Mouse (Mus musculus) A20 (cell line): Measurements from ENCODE around the gene Col11a2.
A peak's percentile ranks its signal among the peaks of the same experiment; 100 is the strongest.

Experiments
- DNase-seq: peaks from one replicate; pipeline ENCODE4 v3.0.0-alpha.2; 2011; ENCODE audit warnings: low read depth, low spot score

Col11a2 gene

DNA sequence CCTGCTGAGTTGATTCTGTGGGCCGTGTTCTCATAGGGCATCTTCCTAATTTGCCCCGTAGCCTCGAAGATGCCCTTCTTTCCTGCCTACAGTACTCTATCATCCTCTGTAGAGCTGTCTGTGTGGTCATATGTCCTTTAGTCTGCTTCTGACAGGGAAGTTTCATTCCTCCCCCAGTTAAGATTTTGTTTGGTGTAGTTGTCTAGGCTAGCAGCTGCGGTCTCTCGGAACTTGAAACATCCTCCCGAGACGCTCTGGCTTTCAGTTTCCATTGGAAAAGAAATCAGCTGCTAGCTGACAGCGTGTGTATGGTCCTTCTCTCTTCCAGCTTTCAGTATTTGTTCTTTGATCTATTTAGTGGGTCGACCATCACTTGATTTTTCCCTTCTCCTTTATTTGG lies 65.6 kb downstream of the Col11a2 start:
- DNase-seq, result peak; percentile 74

DNA sequence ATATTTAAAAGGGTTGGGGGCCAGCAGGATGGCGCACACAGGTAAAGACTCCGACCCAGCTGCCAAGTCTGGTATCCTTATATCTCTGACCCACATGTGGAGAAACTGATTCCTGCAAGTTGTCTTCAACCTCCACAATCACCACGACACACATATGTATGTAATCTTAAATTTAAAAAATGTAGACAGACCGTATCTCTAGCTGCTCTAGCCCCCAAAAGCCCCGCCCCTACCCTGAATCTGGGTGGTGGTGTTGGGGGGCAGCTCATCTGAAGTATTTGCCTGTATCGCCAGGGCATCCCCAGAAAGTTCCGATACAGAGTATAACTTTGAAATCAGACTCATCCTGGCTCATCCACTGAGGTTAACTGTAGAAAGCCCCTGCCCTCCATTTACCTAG lies 67.3 kb downstream of the Col11a2 start:
- DNase-seq, result no peak

- DNase-seq, result no peak
These were observed 68.1 kb downstream of the Col11a2 start for GRCm38 (mm10) chr17:34107109-34107867.

DNA sequence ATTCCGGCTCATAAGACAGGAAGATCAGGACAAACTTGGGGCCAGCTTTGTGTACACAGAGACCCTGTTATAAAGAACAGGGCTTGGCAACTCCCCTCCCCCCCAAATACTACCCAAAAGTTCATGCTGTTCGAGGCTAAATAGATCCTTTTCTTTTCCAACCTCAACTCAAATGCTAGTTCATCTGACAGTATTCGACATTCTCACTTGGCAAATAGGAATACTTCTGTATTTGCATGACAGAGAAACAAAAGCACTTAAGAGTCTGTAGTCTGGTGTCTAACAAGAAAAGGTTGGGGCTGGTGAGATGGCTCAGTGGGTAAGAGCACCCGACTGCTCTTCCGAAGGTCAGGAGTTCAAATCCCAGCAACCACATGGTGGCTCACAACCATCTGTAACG lies 69.2 kb downstream of the Col11a2 start:
- DNase-seq, result no peak

DNA sequence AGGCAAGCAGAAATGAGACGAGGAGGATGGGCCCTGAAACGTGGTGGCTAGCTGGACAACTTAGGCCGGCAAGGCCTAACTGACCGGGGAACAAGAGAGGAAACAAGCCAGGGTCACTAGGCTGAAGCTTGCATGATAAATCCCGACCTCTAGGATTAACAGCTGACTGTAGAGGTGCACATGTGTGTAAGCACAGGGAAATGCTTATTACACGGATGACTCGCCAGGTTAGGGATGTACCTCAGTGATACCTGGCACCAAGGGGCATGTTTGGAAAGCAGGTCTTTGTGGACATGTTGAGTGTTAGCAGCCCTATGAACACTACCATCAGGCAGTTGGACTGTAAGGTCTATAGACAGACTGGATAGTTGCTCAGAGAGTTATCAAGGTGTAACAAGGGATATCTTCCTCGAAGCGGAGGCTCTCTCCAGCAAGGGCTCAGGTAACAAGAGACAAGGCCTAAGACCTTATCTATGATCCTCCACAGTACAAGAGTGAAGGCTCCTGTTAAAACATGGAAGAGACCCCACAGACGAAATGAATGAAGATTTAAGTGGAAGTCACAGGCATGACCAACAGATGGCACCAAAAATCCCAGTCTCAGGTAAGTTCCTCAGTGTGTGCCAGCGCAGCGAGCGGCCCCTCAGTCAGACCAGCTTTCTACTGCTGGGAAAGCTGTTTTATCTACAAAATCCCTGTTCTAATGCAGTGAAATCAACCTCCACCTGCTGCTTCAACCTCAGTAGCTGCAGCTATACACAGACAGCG lies 70.0 kb downstream of the Col11a2 start:
- no peak for DNase-seq

DNA sequence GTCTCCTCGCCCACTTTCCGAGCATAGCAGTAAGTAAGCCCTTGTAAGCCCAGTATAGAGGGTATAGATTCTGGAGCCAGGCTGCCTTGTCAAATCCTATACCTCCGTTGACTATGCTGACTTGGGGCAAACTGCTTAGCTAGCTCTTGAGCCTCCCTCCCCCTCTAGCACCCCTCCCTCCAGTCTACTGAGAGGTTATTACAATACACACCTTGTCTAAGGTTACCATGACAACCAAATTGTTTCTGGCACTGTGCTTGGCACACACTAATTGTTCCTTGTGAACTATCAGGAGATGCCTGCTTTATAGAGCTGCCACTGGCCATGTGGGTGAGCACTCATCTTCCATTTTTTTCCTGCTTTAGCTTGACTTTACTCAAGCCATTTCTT lies 70.6 kb downstream of the Col11a2 start:
- DNase-seq, result no peak

- no peak for DNase-seq
These were observed 71.1 kb downstream of the Col11a2 start for GRCm38 (mm10) chr17:34110309-34110708.

- DNase-seq, result no peak
These were observed 74.9 kb downstream of the Col11a2 start for GRCm38 (mm10) chr17:34114114-34114513.
